Mouse (Mus musculus): ENCODE data around the gene Proca1.

Gene Proca1

GRCm38 (mm10) chr11:78231518-78231917, 38.3 kb downstream of the Proca1 start:
- no peak for DNase-seq

DNA sequence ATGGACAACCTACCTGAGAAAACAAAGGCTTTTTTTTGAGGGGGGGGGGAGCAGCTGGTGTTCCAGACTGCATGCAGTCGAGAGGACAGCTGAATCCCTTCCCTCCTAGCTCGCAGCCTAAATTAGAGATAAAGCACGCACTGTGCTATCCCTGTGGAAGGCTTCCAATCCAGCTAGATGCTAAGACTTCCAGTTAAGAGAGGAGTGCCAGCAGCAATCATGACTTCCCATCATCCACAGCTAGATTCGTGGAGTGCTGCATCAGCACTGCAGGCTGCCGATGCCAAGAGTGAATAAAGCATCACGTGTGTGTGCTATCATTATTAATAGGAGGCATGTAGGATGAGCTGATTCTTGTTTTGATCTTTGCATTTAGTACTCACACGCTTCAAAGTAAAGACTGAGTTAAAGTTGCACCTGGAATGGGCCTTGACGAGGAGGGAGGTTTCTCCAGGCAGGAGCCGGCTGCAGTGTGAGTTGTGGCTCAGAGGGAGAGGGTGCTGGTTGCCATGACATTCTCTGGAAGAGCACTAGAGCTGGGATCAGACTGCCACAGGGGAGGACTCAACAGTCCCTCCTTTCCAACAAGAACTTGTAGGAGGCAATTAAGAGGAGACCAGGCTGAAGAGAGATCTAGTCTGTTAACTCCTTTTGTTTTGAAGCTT, 47.1 kb downstream of the Proca1 start:
- DNase-seq, result no peak

DNA sequence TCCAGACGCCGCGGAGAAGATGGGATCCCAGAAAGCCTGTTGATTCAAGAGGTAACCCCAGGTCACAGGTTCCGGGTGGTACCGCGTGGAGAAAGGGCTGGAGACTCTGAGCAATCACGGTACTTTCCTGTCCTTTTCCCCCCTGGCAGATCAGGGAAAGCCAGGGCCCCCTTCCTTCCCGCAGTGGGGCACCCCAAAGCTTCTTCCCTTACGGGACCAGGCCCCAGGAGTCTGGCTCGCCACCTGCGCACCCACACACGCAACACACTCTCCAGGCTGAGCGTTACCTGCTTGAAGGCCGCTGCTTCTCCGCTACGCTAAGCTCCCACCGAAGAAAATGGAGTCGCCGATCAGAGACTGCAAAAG, 52.1 kb downstream of the Proca1 start:
- DNase-seq, result no peak

DNA sequence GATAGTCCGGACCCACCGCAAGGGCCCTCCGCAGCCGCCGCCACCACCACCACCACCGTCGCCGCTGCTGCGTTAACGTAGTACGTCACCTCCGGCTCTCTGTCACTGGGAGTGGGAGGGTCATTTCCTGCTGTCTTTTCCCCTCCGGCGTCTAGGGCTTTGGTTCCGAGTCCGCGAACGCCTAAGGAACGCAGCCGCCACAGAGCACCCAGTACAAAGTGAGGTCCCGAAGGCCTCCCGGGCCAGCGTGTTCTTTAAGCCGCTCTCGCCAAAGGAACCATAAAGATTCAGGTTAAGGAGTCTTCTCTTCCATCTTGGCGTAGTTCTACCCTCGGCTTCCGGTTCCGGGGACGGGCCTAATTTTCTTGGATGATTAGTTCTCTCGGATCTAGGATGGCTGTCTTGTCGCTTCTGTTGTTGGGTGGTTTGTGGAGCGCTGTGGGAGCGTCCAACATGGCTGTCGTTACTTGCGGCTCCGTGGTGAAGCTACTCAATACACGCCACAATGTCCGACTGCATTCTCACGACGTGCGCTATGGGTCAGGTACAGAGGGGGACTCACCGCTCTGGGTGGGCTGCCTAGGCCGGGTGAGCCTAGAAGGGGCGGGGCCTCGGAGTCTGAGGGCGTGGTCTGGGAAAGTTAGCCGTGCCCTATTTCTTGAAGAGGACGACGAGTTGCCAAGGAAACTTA, 52.6 kb downstream of the Proca1 start, which contains the start of the genes Sdf2 and Supt6:
Gene Sdf2 (plus strand): TSS at position 120 of the 691 bp plus-strand sequence.
Gene Supt6 (minus strand): TSS at position 361 of the 691 bp plus-strand sequence.
- peak; percentile 71 to 83 for DNase-seq

GRCm38 (mm10) chr11:78246318-78247011, 53.3 kb downstream of the Proca1 start:
- no peak for DNase-seq

DNA sequence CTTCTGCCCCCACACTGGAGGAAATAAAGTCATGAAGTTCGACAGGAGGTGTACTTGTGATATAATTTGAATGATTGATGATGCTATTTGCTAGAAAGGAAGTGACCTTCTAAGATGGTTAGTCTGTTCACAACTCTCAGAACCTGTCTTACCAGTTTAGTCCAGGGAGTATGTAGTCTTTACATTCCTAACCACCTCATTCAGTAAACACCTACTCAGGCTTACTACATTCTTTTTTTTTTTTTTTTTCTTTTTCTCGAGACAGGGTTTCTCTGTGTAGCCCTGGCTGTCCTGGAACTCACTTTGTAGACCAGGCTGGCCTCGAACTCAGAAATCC, 53.8 kb downstream of the Proca1 start:
- DNase-seq, result no peak

DNA sequence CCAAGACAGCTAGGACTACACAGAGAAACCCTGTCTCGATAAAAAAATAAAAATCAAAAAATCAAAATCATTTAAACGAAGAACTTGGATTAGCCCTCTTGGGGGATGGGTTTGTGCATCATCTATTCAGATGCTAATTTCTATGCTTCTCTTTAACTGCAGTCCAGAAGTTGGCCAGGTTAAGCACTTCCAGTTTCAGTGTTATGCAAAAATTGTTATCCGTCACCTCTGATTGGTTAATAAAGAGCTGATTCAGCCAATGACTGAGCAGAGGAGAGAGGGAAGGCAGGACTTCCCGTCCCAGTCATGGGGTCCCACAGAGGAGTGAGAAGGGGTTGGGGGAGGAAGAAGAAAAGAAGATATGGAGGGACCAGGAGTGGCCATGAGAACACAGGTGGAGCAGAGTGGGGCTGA, 54.5 kb downstream of the Proca1 start:
- no peak for DNase-seq
